Mouse (Mus musculus) embryonic fibroblast, embryonic 13.5 days (primary cell): ENCODE results near the gene Magea3.
"Not testable (repeated sequence)": the region's sequence is repeated elsewhere in the genome, so short reads cannot be mapped to it uniquely, and the experiment has no call there.

Experiments used
- CTCF ChIP-seq: IDR thresholded peaks from 2 replicates; pipeline ENCODE4 v1.5.1; 2011; ENCODE audit warnings: mild to moderate bottlenecking, control low read depth, low read length, moderate library complexity, borderline replicate concordance; ENCODE audit not compliant: insufficient read depth
- POLR2A ChIP-seq: IDR thresholded peaks from 2 replicates; pipeline ENCODE4 v1.6.1; 2011; ENCODE audit warnings: low read depth, mild to moderate bottlenecking, control low read depth, low read length, moderate library complexity

- not testable (repeated sequence) for TF ChIP-seq POLR2A, CTCF
Observed at GRCm38 (mm10) chrX:154935887-154936286, 13.4 kb downstream of the Magea3 start, which contains the start of gene Magea6.
